Mouse (Mus musculus) midbrain, embryonic 10.5 days (tissue): ENCODE measurements around the gene Acacb. TPM values are rescaled to one million over a fixed set of nuclear protein-coding genes. Genes with fewer than 3 reads are reported as not detected.

Experiments used
- DNase-seq: peaks from one replicate; pipeline ENCODE4 v3.0.0-alpha.2; 2017; ENCODE audit warnings: low spot score
- H3K27ac ChIP-seq: fragments of 300-500 bp; sonication (generic); replicated peaks from 2 replicates; pipeline ENCODE4 v1.5.1; 2016; ENCODE audit warnings: mild to moderate bottlenecking
- H3K27me3 ChIP-seq: fragments of 300-500 bp; sonication (generic); 2 replicates; pipeline ENCODE4 v1.6.1; 2016; ENCODE audit warnings: low read depth, mild to moderate bottlenecking; ENCODE audit not compliant: poor library complexity, severe bottlenecking
- H3K36me3 ChIP-seq: fragments of 300-500 bp; sonication (generic); 2 replicates; pipeline ENCODE4 v1.6.1; 2016; ENCODE audit warnings: mild to moderate bottlenecking, moderate library complexity
- H3K4me1 ChIP-seq: fragments of 300-500 bp; sonication (generic); 2 replicates; pipeline ENCODE4 v1.6.1; 2016
- H3K4me3 ChIP-seq: fragments of 300-500 bp; sonication (generic); 2 replicates; pipeline ENCODE4 v1.5.1; 2016; ENCODE audit warnings: mild to moderate bottlenecking, moderate library complexity
- H3K9me3 ChIP-seq: fragments of 300-500 bp; sonication (generic); replicated peaks from 2 replicates; pipeline ENCODE4 v1.6.1; 2016; ENCODE audit warnings: mild to moderate bottlenecking
- WGBS: fragments of 180-500 bp; shearing (Covaris S2); methylation state at CpG from one replicate; pipeline ENCODE4 v1.1.7; 2016; 5-methylcytosine and 5-hydroxymethylcytosine counted together
- polyA plus RNA-seq: library from polyadenylated mRNA; unstranded; fragments of >200 nt; fragmentation: Nextera tagmentation; extraction: Ambion mirVana; gene quantifications from 2 replicates; pipeline ENCODE4 v1.2.1, GENCODE M21; 2016

Acacb gene
- polyA plus RNA-seq, result 2.6 and 3.3 TPM in 2 replicates

GRCm38 (mm10) chr5:114146028-114146888, at the start of gene Acacb:
TSS of gene Acacb (plus strand) at chr5:114146535.
- DNase-seq, result no peak
- WGBS, result 59% methylated on average over 19 of the region's 19 CpGs
- H3K9me3 ChIP-seq, result no peaks in the 10 kb centered on the region
- peak within 1 kb of the TSS; percentile 52 for H3K27ac ChIP-seq
- no peak within 1 kb of the TSS for H3K4me3 ChIP-seq
- H3K27me3 ChIP-seq, result no peaks in the 10 kb centered on the region
- peaks cover 21% of the 10 kb centered on the region for H3K4me1 ChIP-seq
- H3K36me3 ChIP-seq, result no peaks in the 10 kb centered on the region

GRCm38 (mm10) chr5:114099709-114100389, 46.5 kb upstream of the Acacb start:
- DNase-seq, result peak; percentile 94
- Histone ChIP-seq H3K4me3 (peak overlapping the region; percentile 98), H3K4me1 (peaks cover 22% of the 10 kb centered on the region), H3K27ac (peak overlapping the region; percentile 90), H3K36me3 (peaks cover 24% of the 10 kb centered on the region), H3K9me3 (no peaks in the 10 kb centered on the region), H3K27me3 (no peaks in the 10 kb centered on the region)
- WGBS, result 9% methylated on average over 37 of the region's 37 CpGs

- DNase-seq, result no peak
- peaks cover 22% of the 10 kb centered on the region for H3K4me1 ChIP-seq
- H3K27me3 ChIP-seq, result no peaks in the 10 kb centered on the region
- 3% methylated on average over 57 of the region's 64 CpGs for WGBS
- H3K4me3 ChIP-seq, result peak overlapping the region; percentile 98
- no peaks in the 10 kb centered on the region for H3K9me3 ChIP-seq
- peak overlapping the region; percentile 90 for H3K27ac ChIP-seq
- H3K36me3 ChIP-seq, result peaks cover 31% of the 10 kb centered on the region
These were observed 45.8 kb upstream of the Acacb start for GRCm38 (mm10) chr5:114100390-114101099.

- WGBS, result 85% methylated on average over 4 of the region's 4 CpGs
- DNase-seq, result no peak
- no peaks in the 10 kb centered on the region for H3K27me3 ChIP-seq
- H3K27ac ChIP-seq, result no peak overlapping the region
- H3K36me3 ChIP-seq, result peaks cover 45% of the 10 kb centered on the region
- peaks cover 22% of the 10 kb centered on the region for H3K4me1 ChIP-seq
- no peaks in the 10 kb centered on the region for H3K9me3 ChIP-seq
- no peak overlapping the region for H3K4me3 ChIP-seq
These were observed 44.5 kb upstream of the Acacb start for GRCm38 (mm10) chr5:114101873-114102272.

GRCm38 (mm10) chr5:114102807-114103206, 43.5 kb upstream of the Acacb start:
- no peak overlapping the region for H3K4me3 ChIP-seq
- peaks cover 54% of the 10 kb centered on the region for H3K36me3 ChIP-seq
- no peaks in the 10 kb centered on the region for H3K9me3 ChIP-seq
- no peaks in the 10 kb centered on the region for H3K27me3 ChIP-seq
- WGBS, result 89% methylated on average over 1 of the region's 1 CpGs
- H3K4me1 ChIP-seq, result peaks cover 22% of the 10 kb centered on the region
- no peak overlapping the region for H3K27ac ChIP-seq
- DNase-seq, result no peak

- Histone ChIP-seq H3K27me3 (no peaks in the 10 kb centered on the region), H3K9me3 (no peaks in the 10 kb centered on the region), H3K4me3 (no peak overlapping the region), H3K4me1 (peaks cover 3% of the 10 kb centered on the region), H3K36me3 (peaks cover 90% of the 10 kb centered on the region), H3K27ac (no peak overlapping the region)
- DNase-seq, result no peak
- 92% methylated on average over 16 of the region's 16 CpGs for WGBS
These were observed 39.9 kb upstream of the Acacb start for GRCm38 (mm10) chr5:114106391-114106935.

- DNase-seq, result no peak
- H3K27me3 ChIP-seq, result no peaks in the 10 kb centered on the region
- no peaks in the 10 kb centered on the region for H3K4me1 ChIP-seq
- no peak overlapping the region for H3K4me3 ChIP-seq
- H3K36me3 ChIP-seq, result peaks cover 97% of the 10 kb centered on the region
- 90% methylated on average over 6 of the region's 6 CpGs for WGBS
- no peaks in the 10 kb centered on the region for H3K9me3 ChIP-seq
- no peak overlapping the region for H3K27ac ChIP-seq
These were observed 33.0 kb upstream of the Acacb start for GRCm38 (mm10) chr5:114113334-114113733.

GRCm38 (mm10) chr5:114115030-114115429, 31.3 kb upstream of the Acacb start:
- Histone ChIP-seq H3K27ac (no peak overlapping the region), H3K27me3 (no peaks in the 10 kb centered on the region), H3K9me3 (no peaks in the 10 kb centered on the region), H3K4me1 (no peaks in the 10 kb centered on the region), H3K36me3 (peaks cover 96% of the 10 kb centered on the region), H3K4me3 (no peak overlapping the region)
- no peak for DNase-seq
- WGBS, result 82% methylated on average over 5 of the region's 5 CpGs

GRCm38 (mm10) chr5:114116586-114116985, 29.7 kb upstream of the Acacb start:
- peaks cover 96% of the 10 kb centered on the region for H3K36me3 ChIP-seq
- 89% methylated on average over 7 of the region's 7 CpGs for WGBS
- no peaks in the 10 kb centered on the region for H3K9me3 ChIP-seq
- H3K4me1 ChIP-seq, result no peaks in the 10 kb centered on the region
- H3K27ac ChIP-seq, result no peak overlapping the region
- no peaks in the 10 kb centered on the region for H3K27me3 ChIP-seq
- H3K4me3 ChIP-seq, result no peak overlapping the region
- DNase-seq, result no peak

GRCm38 (mm10) chr5:114119806-114120205, 26.5 kb upstream of the Acacb start:
- Histone ChIP-seq H3K27me3 (no peaks in the 10 kb centered on the region), H3K4me1 (no peaks in the 10 kb centered on the region), H3K27ac (no peak overlapping the region), H3K9me3 (no peaks in the 10 kb centered on the region), H3K4me3 (no peak overlapping the region), H3K36me3 (peaks cover 96% of the 10 kb centered on the region)
- DNase-seq, result no peak
- 88% methylated on average over 4 of the region's 4 CpGs for WGBS

GRCm38 (mm10) chr5:114126008-114126407, 20.3 kb upstream of the Acacb start:
- 95% methylated on average over 3 of the region's 3 CpGs for WGBS
- no peak for DNase-seq
- H3K4me3 ChIP-seq, result no peak overlapping the region
- H3K27ac ChIP-seq, result no peak overlapping the region
- H3K4me1 ChIP-seq, result peaks cover 34% of the 10 kb centered on the region
- H3K9me3 ChIP-seq, result no peaks in the 10 kb centered on the region
- peaks cover 54% of the 10 kb centered on the region for H3K36me3 ChIP-seq
- H3K27me3 ChIP-seq, result no peaks in the 10 kb centered on the region

- Histone ChIP-seq H3K36me3 (peaks cover 47% of the 10 kb centered on the region), H3K4me1 (peaks cover 40% of the 10 kb centered on the region), H3K27me3 (no peaks in the 10 kb centered on the region), H3K4me3 (peak overlapping the region; percentile 76), H3K27ac (no peak overlapping the region), H3K9me3 (no peaks in the 10 kb centered on the region)
- DNase-seq, result no peak
- 89% methylated on average over 7 of the region's 7 CpGs for WGBS
These were observed 19.7 kb upstream of the Acacb start for GRCm38 (mm10) chr5:114126499-114127244.
